Mouse (Mus musculus) frontal cortex, adult 2 months (tissue): ENCODE measurements at regions not wholly inside any gene's neighbourhood (a gene's known extent, or its start where the extent isn't known, plus 50 kb on each side); places are given as distances from the start of the nearest gene placed in this dataset.

ENCODE experiments used
- DNase-seq, 2 experiments: peaks; one replicate each; pipeline ENCODE4 v3.0.0; 2022; ENCODE audit warnings: low spot score in 1 of 2; ENCODE audit errors: extremely low spot score in 1 of 2

- DNase-seq = no peak
Observed at GRCm38 (mm10) chr16:69125361-69125760, 738.2 kb downstream of the Speer2 start.

GRCm38 (mm10) chr16:69105331-69105730 lies 758.2 kb downstream of the Speer2 start:
- DNase-seq = no peak

GRCm38 (mm10) chr16:69093083-69093482 lies 770.5 kb downstream of the Speer2 start:
- DNase-seq = peak in 1 of 2 experiments; percentile 43

GRCm38 (mm10) chr16:69051124-69051523 lies 812.4 kb downstream of the Speer2 start:
- no peak for DNase-seq
